Mouse (Mus musculus) small intestine, adult 2 months (tissue): Measurements from ENCODE around the gene Adam19. TPM values are rescaled to one million over a fixed set of nuclear protein-coding genes. Genes with fewer than 3 reads are reported as not detected.

ENCODE experiments used
- H3K27ac ChIP-seq: fragments of 200-500 bp; 2 replicates; pipeline ENCODE4 v1.5.1; 2012; ENCODE audit warnings: low read depth, low read length, control low read depth, inconsistent platforms; ENCODE audit not compliant: insufficient read depth
- H3K27me3 ChIP-seq: fragments of 200-500 bp; 2 replicates; pipeline ENCODE4 v1.6.1; 2012; ENCODE audit warnings: mild to moderate bottlenecking, moderate library complexity, low read length, inconsistent platforms; ENCODE audit not compliant: control insufficient read depth, insufficient read depth
- H3K36me3 ChIP-seq: fragments of 200-500 bp; 2 replicates; pipeline ENCODE4 v1.6.1; 2012; ENCODE audit warnings: mild to moderate bottlenecking, low read length, control low read depth, inconsistent platforms; ENCODE audit not compliant: control insufficient read depth, insufficient read depth
- H3K4me1 ChIP-seq: fragments of 200-500 bp; 2 replicates; pipeline ENCODE4 v1.6.1; 2012; ENCODE audit warnings: low read length, inconsistent platforms, mixed read lengths; ENCODE audit not compliant: control insufficient read depth, insufficient read depth, insufficient read length
- H3K4me3 ChIP-seq: fragments of 200-500 bp; 2 replicates; pipeline ENCODE4 v1.5.1; 2012; ENCODE audit warnings: low read depth, mild to moderate bottlenecking, control low read depth, inconsistent platforms, low read length, moderate library complexity
- CTCF ChIP-seq: fragments of 200-500 bp; IDR thresholded peaks from 2 replicates; pipeline ENCODE4 v1.5.1; 2012; ENCODE audit warnings: low read depth, mild to moderate bottlenecking, control low read depth, inconsistent platforms, low read length, moderate library complexity, mixed read lengths; ENCODE audit not compliant: insufficient replicate concordance, insufficient read length; ENCODE audit errors: extremely low read depth
- POLR2A ChIP-seq: fragments of 200-500 bp; IDR thresholded peaks from 2 replicates; pipeline ENCODE4 v1.6.1; 2012; ENCODE audit warnings: low read depth, mild to moderate bottlenecking, control low read depth, inconsistent platforms, low read length, moderate library complexity
- WGBS: fragments of 180-500 bp; shearing (Covaris S2); methylation state at CpG from one replicate; pipeline ENCODE4 v1.1.7; 2018; 5-methylcytosine and 5-hydroxymethylcytosine counted together
- polyA plus RNA-seq: library from polyadenylated mRNA; depleted of rRNA; stranded (reverse); fragments of >200 nt; gene quantifications from 2 replicates; pipeline ENCODE4 v1.2.3, GENCODE M21; 2012

Adam19 gene
- polyA plus RNA-seq, 1 experiment, result 6.8 TPM

- Histone ChIP-seq H3K27ac (no peak overlapping the region), H3K36me3 (no peaks in the 10 kb centered on the region), H3K4me3 (no peak overlapping the region), H3K4me1 (no peaks in the 10 kb centered on the region), H3K27me3 (no peaks in the 10 kb centered on the region)
- WGBS, result 80% methylated on average over 6 of the region's 6 CpGs
- TF ChIP-seq CTCF (no peak), POLR2A (no peak)
These were observed 27.6 kb upstream of the Adam19 start for GRCm38 (mm10) chr11:46027952-46028814.

GRCm38 (mm10) chr11:46029485-46029884 lies 26.3 kb upstream of the Adam19 start:
- H3K27me3 ChIP-seq, result no peaks in the 10 kb centered on the region
- WGBS, result 75% methylated on average over 2 of the region's 2 CpGs
- H3K4me1 ChIP-seq, result no peaks in the 10 kb centered on the region
- H3K27ac ChIP-seq, result no peak overlapping the region
- no peak for TF ChIP-seq POLR2A
- no peak for TF ChIP-seq CTCF
- no peaks in the 10 kb centered on the region for H3K36me3 ChIP-seq
- H3K4me3 ChIP-seq, result no peak overlapping the region

GRCm38 (mm10) chr11:46030026-46030425 lies 25.8 kb upstream of the Adam19 start:
- TF ChIP-seq CTCF, result no peak
- no peak for TF ChIP-seq POLR2A
- 72% methylated on average over 2 of the region's 2 CpGs for WGBS

GRCm38 (mm10) chr11:46031470-46031869 lies 24.3 kb upstream of the Adam19 start:
- no peaks in the 10 kb centered on the region for H3K36me3 ChIP-seq
- no peaks in the 10 kb centered on the region for H3K4me1 ChIP-seq
- TF ChIP-seq CTCF (no peak), POLR2A (no peak)
- no peak overlapping the region for H3K4me3 ChIP-seq
- WGBS, result 46% methylated on average over 3 of the region's 3 CpGs
- H3K27me3 ChIP-seq, result no peaks in the 10 kb centered on the region
- H3K27ac ChIP-seq, result no peak overlapping the region

More at GRCm38 (mm10) chr11:46030026-46030425, 25.8 kb upstream of the Adam19 start:
- H3K27ac ChIP-seq, result no peak overlapping the region
- H3K27me3 ChIP-seq, result no peaks in the 10 kb centered on the region
- H3K4me1 ChIP-seq, result no peaks in the 10 kb centered on the region
- H3K36me3 ChIP-seq, result no peaks in the 10 kb centered on the region
- no peak overlapping the region for H3K4me3 ChIP-seq

- Histone ChIP-seq H3K27ac (no peak overlapping the region), H3K4me1 (no peaks in the 10 kb centered on the region), H3K27me3 (no peaks in the 10 kb centered on the region), H3K4me3 (no peak overlapping the region), H3K36me3 (no peaks in the 10 kb centered on the region)
- TF ChIP-seq POLR2A, result no peak
- no peak for TF ChIP-seq CTCF
- 86% methylated on average over 7 of the region's 7 CpGs for WGBS
These were observed 22.8 kb upstream of the Adam19 start for GRCm38 (mm10) chr11:46032956-46033355.

- Histone ChIP-seq H3K4me3 (no peak overlapping the region), H3K36me3 (no peaks in the 10 kb centered on the region), H3K27me3 (no peaks in the 10 kb centered on the region), H3K27ac (no peak overlapping the region), H3K4me1 (no peaks in the 10 kb centered on the region)
- TF ChIP-seq CTCF (no peak), POLR2A (no peak)
- WGBS, result 85% methylated on average over 10 of the region's 10 CpGs
These were observed 19.4 kb upstream of the Adam19 start for GRCm38 (mm10) chr11:46036374-46036773.

- Histone ChIP-seq H3K27ac (no peak overlapping the region), H3K36me3 (no peaks in the 10 kb centered on the region), H3K27me3 (no peaks in the 10 kb centered on the region), H3K4me3 (no peak overlapping the region), H3K4me1 (no peaks in the 10 kb centered on the region)
- WGBS, result 70% methylated on average over 15 of the region's 15 CpGs
- no peak for TF ChIP-seq CTCF
- no peak for TF ChIP-seq POLR2A
These were observed 16.9 kb upstream of the Adam19 start for GRCm38 (mm10) chr11:46038901-46039300.
